Comparison of ENCODE assay signal across 7 mouse cellular contexts in the genomic region with DNA sequence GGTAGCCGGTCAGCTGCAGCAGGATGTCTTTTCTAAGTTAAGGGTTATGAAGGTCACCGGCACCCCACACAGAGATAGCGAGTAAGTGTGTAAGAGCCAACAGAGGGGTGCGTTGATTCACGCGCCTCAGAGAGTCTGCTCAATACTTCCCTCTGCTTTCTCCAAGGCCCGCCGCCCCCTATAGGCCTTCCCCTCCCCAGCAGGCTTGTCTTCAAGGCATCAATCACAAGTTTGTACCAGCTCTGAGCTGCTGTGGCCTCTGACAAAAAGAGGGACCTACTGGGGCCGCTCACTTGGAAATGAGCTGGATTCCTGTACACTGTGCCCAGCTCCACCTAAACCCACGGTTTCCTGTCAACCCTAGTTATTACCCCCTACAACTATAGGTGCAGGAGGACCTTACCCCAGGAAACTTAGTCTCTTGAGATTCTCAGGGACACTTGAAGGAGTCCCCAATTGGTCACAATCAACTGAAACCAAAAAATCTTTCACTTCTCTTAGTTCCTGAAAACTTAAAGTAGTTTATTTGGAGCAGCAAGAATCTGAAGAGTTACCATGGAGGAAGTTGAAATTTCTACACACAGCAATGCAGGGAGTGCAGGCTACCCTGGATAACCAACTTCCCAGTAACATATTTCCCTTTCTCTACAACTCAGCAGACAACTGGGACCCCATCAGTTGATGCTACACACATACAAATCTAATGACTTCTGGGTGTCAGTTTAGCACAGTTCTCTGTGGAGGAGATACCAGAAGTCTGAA. TPM values are rescaled to one million over a fixed set of nuclear protein-coding genes. Genes with fewer than 3 reads are reported as not detected.
DNase-seq lines count a peak whose midpoint lies in the region; ATAC-seq and TF ChIP-seq lines count a peak whose summit lies in the region.

No protein-coding gene starts in this region.

- H3K9me3 ChIP-seq in intestine, embryonic 14.5 days (ENCODE audit: control insufficient read depth, low read length) = no peaks in the 10 kb centered on the region
- no peaks in the 10 kb centered on the region for H3K9me3 ChIP-seq in limb, embryonic 14.5 days (ENCODE audit: control insufficient read depth, low read length)
- H3K9me3 ChIP-seq in midbrain, embryonic 13.5 days = no peaks in the 10 kb centered on the region

- no peaks in the 10 kb centered on the region for H3K36me3 ChIP-seq in intestine, embryonic 14.5 days (ENCODE audit: control insufficient read depth, insufficient read depth, low read length)
- no peaks in the 10 kb centered on the region for H3K36me3 ChIP-seq in limb, embryonic 14.5 days (ENCODE audit: control insufficient read depth, insufficient read depth, low read length)
- H3K36me3 ChIP-seq in midbrain, embryonic 13.5 days = no peaks in the 10 kb centered on the region

- peak overlapping the region; percentile 90 for H3K4me2 ChIP-seq in intestine, embryonic 14.5 days (ENCODE audit: low read length)
- H3K4me2 ChIP-seq in limb, embryonic 14.5 days (replicated peaks; ENCODE audit: low read depth, low read length, severe bottlenecking) = peak overlapping the region; percentile 82
- peak overlapping the region; percentile 82 for H3K4me2 ChIP-seq in midbrain, embryonic 13.5 days (replicated peaks)

- TF ChIP-seq POLR2A in limb, embryonic 14.5 days (IDR thresholded peaks at IDR 0.05; ENCODE audit: borderline replicate concordance, extremely low read depth, insufficient read depth, insufficient read length) = no peak

- no peaks in the 10 kb centered on the region for H3K27me3 ChIP-seq in intestine, embryonic 14.5 days (replicated peaks; ENCODE audit: control insufficient read depth, insufficient read depth, low read length)
- no peaks in the 10 kb centered on the region for H3K27me3 ChIP-seq in limb, embryonic 14.5 days (ENCODE audit: control insufficient read depth, insufficient read depth, low read length)
- H3K27me3 ChIP-seq in midbrain, embryonic 13.5 days = 0 out of 2 replicates have a peak, but pooled peaks cover 5% of the 10 kb centered on the region

- H3K27ac ChIP-seq in intestine, embryonic 14.5 days (ENCODE audit: low read depth) = no peak overlapping the region
- no peak overlapping the region; the same call in 1 of the 2 replicates for H3K27ac ChIP-seq in limb, embryonic 14.5 days (replicated peaks; ENCODE audit: low read depth, low read length)
- H3K27ac ChIP-seq in midbrain, embryonic 13.5 days = no peak overlapping the region

- 4% methylated on average over 10 of the region's 10 CpGs for WGBS in intestine, embryonic 14.5 days
- 2% methylated on average over 9 of the region's 10 CpGs for WGBS in limb, embryonic 14.5 days
- 3% methylated on average over 10 of the region's 10 CpGs for WGBS in midbrain, embryonic 13.5 days

- 0 out of 2 replicates have a peak, but pooled peaks cover 3% of the 10 kb centered on the region for H3K4me1 ChIP-seq in intestine, embryonic 14.5 days (replicated peaks; ENCODE audit: control insufficient read depth, insufficient read depth, low read length)
- H3K4me1 ChIP-seq in limb, embryonic 14.5 days (ENCODE audit: control insufficient read depth, insufficient read depth, low read length) = 0 out of 2 replicates have a peak, but pooled peaks cover 3% of the 10 kb centered on the region
- H3K4me1 ChIP-seq in midbrain, embryonic 13.5 days (replicated peaks) = peaks cover 9% of the 10 kb centered on the region

- DNase-seq in MN1 (ENCODE audit: low spot score) = peak; percentile 35
- DNase-seq in adrenal gland, postnatal 14 days = peak; percentile 77
- no peak for DNase-seq in intestine, embryonic 14.5 days (ENCODE audit: low spot score)
- peak; percentile 61 for DNase-seq in limb, embryonic 14.5 days (ENCODE audit: low spot score)
- DNase-seq in spleen, postnatal 36 days (ENCODE audit: low spot score in 2 of 2) = peak; percentile 20 to 49

- peak; percentile 70 for ATAC-seq in frontal cortex, adult (ENCODE audit: low TSS enrichment)
- ATAC-seq in intestine, embryonic 14.5 days (replicated peaks; ENCODE audit: low FRiP score, low TSS enrichment, low read depth) = peak; percentile 86
- ATAC-seq in limb, embryonic 14.5 days (ENCODE audit: low FRiP score, low read depth) = peak; percentile 89
- ATAC-seq in midbrain, embryonic 13.5 days = peak; percentile 93

- H3K9ac ChIP-seq in intestine, embryonic 14.5 days (ENCODE audit: low read length) = peak overlapping the region; percentile 63
- peak overlapping the region; percentile 75 for H3K9ac ChIP-seq in limb, embryonic 14.5 days (ENCODE audit: low read depth, low read length, severe bottlenecking)
- peak overlapping the region; percentile 72 for H3K9ac ChIP-seq in midbrain, embryonic 13.5 days (replicated peaks)

- peak overlapping the region; percentile 56 for H3K4me3 ChIP-seq in intestine, embryonic 14.5 days (ENCODE audit: low read depth, low read length)
- peak overlapping the region; percentile 48 for H3K4me3 ChIP-seq in limb, embryonic 14.5 days (replicated peaks; ENCODE audit: low read length)
- H3K4me3 ChIP-seq in midbrain, embryonic 13.5 days (replicated peaks) = peak overlapping the region; percentile 53

RNA-seq across cellular contexts. Expression of a gene that starts 31.7 kb away (rescaled TPM):
- total RNA-seq in adrenal gland, postnatal 14 days (2021) = 0.70 and 1.2 TPM in 2 replicates
- polyA plus RNA-seq in intestine, embryonic 14.5 days (2014; fragmentation: Nextera tagmentation; extraction: Ambion mirVana) = 0.30 and 0.64 TPM in 2 replicates
- polyA plus RNA-seq in limb, embryonic 14.5 days (2012; rRNA removed) = 3.7 and 4.6 TPM in 2 replicates
- 1.9 and 2.3 TPM in 2 replicates for polyA plus RNA-seq in limb, embryonic 14.5 days (2014; fragmentation: Nextera tagmentation; extraction: Ambion mirVana)
- 0.77 and 1.1 TPM in 2 replicates for polyA plus RNA-seq in midbrain, embryonic 13.5 days (2015; fragmentation: Nextera tagmentation; extraction: Ambion mirVana)

RNA-seq across cellular contexts. Expression of a gene that starts 51.9 kb away (rescaled TPM):
- total RNA-seq in adrenal gland, postnatal 14 days (2021) = 50.4 and 51.5 TPM in 2 replicates
- 75.7 and 76.8 TPM in 2 replicates for polyA plus RNA-seq in intestine, embryonic 14.5 days (2014; fragmentation: Nextera tagmentation; extraction: Ambion mirVana)
- polyA plus RNA-seq in limb, embryonic 14.5 days (2012; rRNA removed) = 42.6 and 42.9 TPM in 2 replicates
- 89.7 and 106 TPM in 2 replicates for polyA plus RNA-seq in limb, embryonic 14.5 days (2014; fragmentation: Nextera tagmentation; extraction: Ambion mirVana)
- polyA plus RNA-seq in midbrain, embryonic 13.5 days (2015; fragmentation: Nextera tagmentation; extraction: Ambion mirVana) = 104 and 105 TPM in 2 replicates

RNA-seq across cellular contexts. Expression of a gene that starts 57.0 kb away (rescaled TPM):
- total RNA-seq in adrenal gland, postnatal 14 days (2021) = 127 and 129 TPM in 2 replicates
- polyA plus RNA-seq in intestine, embryonic 14.5 days (2014; fragmentation: Nextera tagmentation; extraction: Ambion mirVana) = 173 and 179 TPM in 2 replicates
- polyA plus RNA-seq in limb, embryonic 14.5 days (2012; rRNA removed) = 138 and 139 TPM in 2 replicates
- 165 TPM in 2 replicates for polyA plus RNA-seq in limb, embryonic 14.5 days (2014; fragmentation: Nextera tagmentation; extraction: Ambion mirVana)
- 115 and 118 TPM in 2 replicates for polyA plus RNA-seq in midbrain, embryonic 13.5 days (2015; fragmentation: Nextera tagmentation; extraction: Ambion mirVana)
